Mouse (Mus musculus) brain, embryonic 14.5 days (tissue): ENCODE data around the gene Gmpr.

Experiments used
- CTCF ChIP-seq: fragments of 200-500 bp; IDR thresholded peaks from 2 replicates; pipeline ENCODE4 v1.5.1; 2012; ENCODE audit warnings: inconsistent platforms, mild to moderate bottlenecking, moderate library complexity, borderline replicate concordance; ENCODE audit not compliant: insufficient read depth, insufficient read length; ENCODE audit errors: extremely low read depth
- POLR2A ChIP-seq: fragments of 200-500 bp; IDR thresholded peaks from 2 replicates; pipeline ENCODE4 v1.6.1; 2012; ENCODE audit warnings: mild to moderate bottlenecking, inconsistent platforms, borderline replicate concordance; ENCODE audit not compliant: poor library complexity, insufficient read depth, insufficient read length, severe bottlenecking; ENCODE audit errors: extremely low read depth

GRCm38 (mm10) chr13:45498623-45499022 is 8.6 kb upstream of the Gmpr start:
- TF ChIP-seq CTCF, result no peak
- TF ChIP-seq POLR2A, result no peak
